Mouse (Mus musculus) layer of hippocampus, postnatal 36 days (tissue): ENCODE measurements around the gene Wdr70. TPM values are rescaled to one million over a fixed set of nuclear protein-coding genes. Genes with fewer than 3 reads are reported as not detected.

Experiments
- DNase-seq, 2 experiments: peaks; one replicate each; pipeline ENCODE4 v3.0.0; 2022
- total RNA-seq, 2 experiments: library from RNA; stranded (reverse); gene quantifications; 2 replicates each; pipeline ENCODE4 v1.2.3; 2021

The Wdr70 gene
- total RNA-seq, 2 experiments from 2014 or later, result 30.0 to 32.9 TPM

GRCm38 (mm10) chr15:8030643-8031042, 68.4 kb downstream of the Wdr70 start:
- peak; percentile 36 to 51 for DNase-seq

GRCm38 (mm10) chr15:8027503-8027902, 71.5 kb downstream of the Wdr70 start:
- no peak for DNase-seq

GRCm38 (mm10) chr15:8011418-8011817, 87.6 kb downstream of the Wdr70 start:
- no peak for DNase-seq

GRCm38 (mm10) chr15:8007413-8007812, 91.6 kb downstream of the Wdr70 start:
- no peak for DNase-seq

GRCm38 (mm10) chr15:8006056-8006455, 93.0 kb downstream of the Wdr70 start:
- DNase-seq, result no peak

- no peak for DNase-seq
These were observed 93.5 kb downstream of the Wdr70 start for GRCm38 (mm10) chr15:8005506-8005905.

- no peak for DNase-seq
These were observed 95.2 kb downstream of the Wdr70 start for GRCm38 (mm10) chr15:8003789-8004188.

- DNase-seq, result no peak
These were observed 100.0 kb downstream of the Wdr70 start for GRCm38 (mm10) chr15:7998843-7999546.

GRCm38 (mm10) chr15:7998095-7998494, 100.9 kb downstream of the Wdr70 start:
- no peak for DNase-seq

- no peak for DNase-seq
These were observed 105.3 kb downstream of the Wdr70 start for GRCm38 (mm10) chr15:7993721-7994120.

GRCm38 (mm10) chr15:7990101-7990500, 108.9 kb downstream of the Wdr70 start:
- DNase-seq, result no peak

- DNase-seq, result no peak
These were observed 111.6 kb downstream of the Wdr70 start for GRCm38 (mm10) chr15:7987374-7987773.

GRCm38 (mm10) chr15:7986274-7986673, 112.7 kb downstream of the Wdr70 start:
- no peak for DNase-seq

- no peak for DNase-seq
These were observed 120.4 kb downstream of the Wdr70 start for GRCm38 (mm10) chr15:7978640-7979039.

- no peak for DNase-seq
These were observed 122.2 kb downstream of the Wdr70 start for GRCm38 (mm10) chr15:7976775-7977174.

- no peak for DNase-seq
These were observed 124.6 kb downstream of the Wdr70 start for GRCm38 (mm10) chr15:7974368-7974767.

- DNase-seq, result peak; percentile 12 to 38
These were observed 126.5 kb downstream of the Wdr70 start for GRCm38 (mm10) chr15:7972528-7972927.

- DNase-seq, result no peak
These were observed 136.2 kb downstream of the Wdr70 start for GRCm38 (mm10) chr15:7962786-7963185.

GRCm38 (mm10) chr15:7961489-7961888, 137.5 kb downstream of the Wdr70 start:
- no peak for DNase-seq

- DNase-seq, result no peak
These were observed 142.1 kb downstream of the Wdr70 start for GRCm38 (mm10) chr15:7956899-7957298.

GRCm38 (mm10) chr15:7950561-7950960, 148.4 kb downstream of the Wdr70 start:
- DNase-seq, result no peak

- no peak for DNase-seq
These were observed 157.3 kb downstream of the Wdr70 start for GRCm38 (mm10) chr15:7941690-7942089.

GRCm38 (mm10) chr15:7935571-7936165, 163.3 kb downstream of the Wdr70 start:
- no peak for DNase-seq

- DNase-seq, result no peak
These were observed 164.4 kb downstream of the Wdr70 start for GRCm38 (mm10) chr15:7934580-7934979.
